Mouse (Mus musculus): ENCODE results near the gene Aasdh.

The Aasdh gene

DNA sequence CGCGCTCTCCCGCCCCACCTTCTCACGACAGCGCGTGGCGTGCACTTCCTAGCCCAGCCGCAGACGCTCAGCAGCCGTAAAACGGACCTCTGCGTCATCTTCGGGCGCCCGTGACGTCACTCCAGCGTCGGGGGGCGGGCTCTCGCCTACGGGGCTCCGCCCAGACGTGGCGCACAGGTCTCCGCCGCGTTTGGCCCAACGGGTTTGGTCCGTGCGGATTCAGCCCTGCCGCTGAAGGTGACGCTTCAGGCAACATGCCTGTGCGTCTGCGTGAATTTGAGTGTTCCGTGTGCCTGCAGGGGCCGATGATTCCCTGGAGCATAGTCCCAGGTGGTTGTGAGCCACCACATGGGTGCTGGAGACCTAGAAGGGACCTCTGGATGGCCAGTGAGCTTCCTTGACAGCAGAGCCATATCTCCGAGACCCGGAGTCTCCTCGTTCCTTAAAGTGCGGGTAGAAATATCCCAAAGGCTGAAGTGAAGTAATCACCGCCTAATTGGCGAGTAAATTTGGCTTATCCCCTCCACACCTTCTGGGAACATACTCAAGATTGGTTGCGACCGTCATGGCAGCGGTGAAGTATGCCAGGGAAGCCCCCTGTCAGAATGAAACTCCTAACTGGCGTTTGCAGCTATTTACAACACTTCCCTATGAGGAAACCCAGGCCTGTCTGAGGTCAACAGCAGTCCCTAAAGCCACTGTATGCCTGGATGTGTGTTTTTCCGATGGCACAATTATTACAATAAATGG lies at the start of gene Aasdh:
TSS of gene Aasdh (minus strand) at position 110 of the 750 bp plus-strand sequence.
- peak; percentile 99 for DNase-seq (ENCODE audit: low spot score)

DNA sequence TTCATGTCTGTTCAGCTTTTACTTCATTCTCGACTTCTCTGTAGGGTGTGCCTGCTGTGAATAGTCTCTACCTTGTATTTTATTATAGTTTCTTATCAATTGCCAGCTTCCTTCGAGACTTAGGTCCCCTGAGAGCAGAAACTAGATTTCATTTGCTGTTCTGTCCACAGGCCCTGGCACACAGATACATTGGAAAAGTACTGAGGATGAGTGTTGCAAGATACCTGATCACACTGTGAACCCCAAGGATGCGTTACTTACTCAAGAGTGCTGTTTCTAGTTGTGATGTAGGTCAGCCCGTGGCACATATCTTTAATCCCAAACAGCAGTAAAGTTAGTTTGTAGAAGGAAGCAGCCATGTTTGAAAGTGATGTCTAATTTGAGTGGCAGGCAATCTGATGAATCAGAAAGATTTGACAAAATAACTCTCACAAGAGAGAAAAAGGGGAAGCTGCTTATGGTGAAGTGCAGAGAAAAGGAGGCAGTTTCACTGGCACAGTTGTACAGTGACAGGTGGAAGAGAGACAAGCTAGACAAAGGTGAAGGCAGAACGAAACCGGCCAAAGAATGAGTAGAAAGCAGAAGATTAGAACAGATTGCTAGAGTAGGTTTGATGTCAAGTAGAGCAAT lies 49.1 kb upstream of the Aasdh start:
- no peak for DNase-seq (ENCODE audit: low spot score)

GRCm38 (mm10) chr5:76953794-76954193 lies 48.5 kb upstream of the Aasdh start:
- no peak for DNase-seq (ENCODE audit: low spot score)

GRCm38 (mm10) chr5:76952112-76953040 lies 47.1 kb upstream of the Aasdh start:
- no peak for DNase-seq (ENCODE audit: low spot score)

DNA sequence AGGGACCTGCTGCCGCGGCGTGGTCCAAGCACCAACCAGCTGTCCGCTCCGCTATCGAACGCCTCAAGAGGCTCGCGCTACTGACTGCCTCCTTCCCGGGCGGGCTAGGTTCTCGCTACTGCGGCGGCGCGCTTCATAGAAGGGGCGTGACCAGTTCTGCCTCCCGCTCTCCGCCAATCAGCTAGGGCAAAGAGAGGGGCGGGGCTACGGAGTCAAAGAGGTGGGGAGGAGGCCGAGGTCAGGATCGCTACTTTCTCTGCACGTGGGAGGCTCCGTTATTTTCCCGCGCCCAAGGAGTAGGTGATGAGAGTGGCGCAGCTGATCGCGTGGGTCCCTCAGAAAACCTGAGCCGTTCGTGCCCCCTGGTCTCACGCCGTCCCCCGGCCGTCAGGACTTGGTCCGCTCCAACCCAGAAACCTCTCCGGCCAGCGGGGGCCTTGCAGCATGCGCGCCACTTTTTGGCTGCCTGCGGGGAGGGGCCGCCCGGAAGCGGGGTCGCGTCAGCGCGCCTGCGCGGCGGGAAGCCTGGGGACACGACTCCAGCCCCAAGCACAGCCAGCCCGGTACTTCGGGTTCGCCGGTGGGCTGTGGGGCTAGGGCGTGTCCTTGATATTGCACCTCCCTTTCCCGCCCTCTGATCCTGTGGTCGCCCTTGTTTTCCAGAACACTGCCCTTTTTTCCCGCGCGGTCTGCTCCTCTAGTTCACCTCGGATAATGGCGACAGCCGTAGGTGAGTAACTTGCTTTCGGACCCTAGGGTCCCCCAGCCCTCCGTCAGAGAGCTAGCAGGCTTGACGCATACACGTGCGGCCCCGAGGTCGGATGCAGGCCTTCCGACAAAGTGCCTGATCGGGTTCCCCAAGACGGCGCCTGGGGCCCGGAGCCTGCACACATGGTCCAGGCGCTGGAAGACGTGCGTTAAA lies 46.1 kb upstream of the Aasdh start, which contains the start of the genes Paics and Ppat:
TSS of gene Paics (plus strand) at position 202 of the 922 bp plus-strand sequence.
TSS of gene Ppat (minus strand) at position 473 of the 922 bp plus-strand sequence.
- DNase-seq (ENCODE audit: low spot score): peak; percentile 99

GRCm38 (mm10) chr5:76950343-76951105 lies 45.2 kb upstream of the Aasdh start:
- no peak for DNase-seq (ENCODE audit: low spot score)

- DNase-seq (ENCODE audit: low spot score): no peak
These were observed 42.4 kb upstream of the Aasdh start for GRCm38 (mm10) chr5:76947758-76948157.

DNA sequence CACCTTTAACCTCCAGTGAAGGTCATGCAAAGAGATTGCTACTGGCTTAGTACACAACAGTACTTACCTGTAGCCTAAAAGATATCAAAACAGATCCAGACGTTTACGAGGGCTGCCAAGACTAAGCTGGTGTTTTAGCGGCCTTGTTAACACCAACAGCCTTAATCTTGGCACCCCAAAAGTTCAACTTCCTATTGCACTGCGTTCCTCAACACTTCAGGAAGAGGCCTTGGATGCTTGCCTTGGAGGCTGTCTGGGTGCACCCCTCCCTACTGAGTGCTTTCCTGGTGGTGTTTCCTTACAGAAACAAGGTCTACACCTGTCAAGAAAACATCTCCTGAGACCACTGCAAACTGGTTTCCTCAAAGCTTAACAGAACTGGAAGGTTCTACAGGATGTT lies 41.8 kb upstream of the Aasdh start:
- no peak for DNase-seq (ENCODE audit: low spot score)

DNA sequence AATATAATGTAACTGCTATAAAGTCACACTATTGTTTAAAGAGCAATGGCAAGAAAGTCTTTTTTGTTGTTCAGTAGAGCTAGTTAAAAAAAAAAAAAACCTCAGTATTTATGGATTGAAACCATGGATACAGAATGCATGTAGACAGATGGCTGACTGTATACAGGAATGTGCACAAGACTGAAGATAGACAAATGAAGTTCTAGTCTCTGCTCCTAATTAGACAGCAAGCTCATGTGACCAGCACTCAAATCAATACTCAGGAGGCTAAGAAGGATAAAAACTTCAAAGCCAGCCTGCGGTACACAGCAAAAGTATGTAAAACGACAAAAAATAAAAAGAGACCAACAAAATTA lies 40.3 kb upstream of the Aasdh start:
- no peak for DNase-seq (ENCODE audit: low spot score)

DNA sequence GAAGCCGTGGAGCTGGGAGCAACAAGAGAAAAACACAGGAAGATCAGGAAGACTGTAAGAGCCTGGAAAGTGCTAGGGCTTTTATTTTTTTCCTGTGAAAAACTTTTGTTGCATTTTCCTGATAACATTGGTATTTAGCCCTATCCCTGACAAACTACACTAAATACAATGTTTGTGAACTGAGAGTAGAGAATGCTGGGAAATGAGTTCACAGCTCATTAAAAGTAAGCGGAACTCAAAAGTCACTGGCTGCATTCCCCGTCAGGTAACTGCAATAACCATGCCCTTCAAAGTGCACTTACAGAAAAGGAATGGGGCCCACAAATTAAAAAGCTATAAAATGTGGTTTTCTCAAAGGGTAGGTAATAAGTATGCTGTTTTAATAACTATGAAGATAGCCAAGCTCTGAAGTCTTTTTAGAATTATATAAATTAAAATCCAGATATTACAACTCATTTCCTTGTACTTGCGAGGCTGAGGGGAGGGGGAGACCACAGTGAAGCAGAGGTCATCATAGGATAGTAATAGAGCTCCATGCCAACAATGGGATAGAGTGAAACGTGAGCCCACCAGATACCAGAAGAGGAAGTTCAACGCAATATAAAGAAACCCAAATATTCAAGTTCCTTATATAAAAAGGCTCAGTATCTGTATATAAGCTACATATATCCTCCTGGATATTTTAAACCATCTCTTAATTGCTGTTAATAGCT lies 39.8 kb upstream of the Aasdh start:
- no peak for DNase-seq (ENCODE audit: low spot score)

- DNase-seq (ENCODE audit: low spot score): no peak
These were observed 37.2 kb upstream of the Aasdh start for GRCm38 (mm10) chr5:76942505-76942904.

DNA sequence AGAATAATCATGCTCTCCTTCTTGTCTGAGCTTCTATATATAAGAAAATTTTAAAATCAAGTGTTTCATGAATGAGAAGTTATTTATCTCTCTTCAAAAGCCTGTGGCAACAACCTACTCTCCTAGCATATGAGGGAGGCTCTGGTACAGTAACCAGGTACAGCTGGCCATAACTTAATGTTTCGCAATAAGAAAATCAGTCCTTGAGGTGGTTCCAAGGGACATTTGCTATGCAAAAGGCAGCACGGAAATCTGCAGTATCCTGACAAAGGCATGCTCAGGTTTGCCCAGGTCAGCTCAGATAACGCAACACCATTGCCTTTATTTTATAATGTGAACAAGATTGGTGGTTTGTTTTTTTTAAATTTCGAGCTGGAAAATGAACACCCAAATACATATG lies 36.7 kb upstream of the Aasdh start:
- DNase-seq (ENCODE audit: low spot score): no peak

DNA sequence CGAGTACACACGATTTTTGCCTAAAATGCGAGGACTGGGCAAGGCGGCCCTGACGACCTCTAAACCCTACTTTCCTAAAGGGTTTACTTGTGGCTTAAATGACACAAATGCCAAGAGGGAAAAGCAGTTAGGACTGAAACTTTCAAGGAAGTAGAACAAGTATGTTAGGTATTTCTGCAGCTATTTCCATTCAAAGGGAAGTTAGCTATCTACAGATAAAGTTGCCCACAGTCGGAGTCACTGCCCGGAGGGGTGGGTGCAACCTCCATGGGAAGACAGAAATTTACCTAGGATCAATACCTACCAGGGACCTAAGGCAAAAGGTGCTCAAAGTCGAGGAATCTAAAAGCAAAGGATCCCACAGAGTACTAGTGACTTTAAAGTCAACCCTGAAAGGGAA lies 34.4 kb upstream of the Aasdh start:
- DNase-seq (ENCODE audit: low spot score): no peak

- no peak for DNase-seq (ENCODE audit: low spot score)
These were observed 24.0 kb upstream of the Aasdh start for GRCm38 (mm10) chr5:76929180-76929877.

DNA sequence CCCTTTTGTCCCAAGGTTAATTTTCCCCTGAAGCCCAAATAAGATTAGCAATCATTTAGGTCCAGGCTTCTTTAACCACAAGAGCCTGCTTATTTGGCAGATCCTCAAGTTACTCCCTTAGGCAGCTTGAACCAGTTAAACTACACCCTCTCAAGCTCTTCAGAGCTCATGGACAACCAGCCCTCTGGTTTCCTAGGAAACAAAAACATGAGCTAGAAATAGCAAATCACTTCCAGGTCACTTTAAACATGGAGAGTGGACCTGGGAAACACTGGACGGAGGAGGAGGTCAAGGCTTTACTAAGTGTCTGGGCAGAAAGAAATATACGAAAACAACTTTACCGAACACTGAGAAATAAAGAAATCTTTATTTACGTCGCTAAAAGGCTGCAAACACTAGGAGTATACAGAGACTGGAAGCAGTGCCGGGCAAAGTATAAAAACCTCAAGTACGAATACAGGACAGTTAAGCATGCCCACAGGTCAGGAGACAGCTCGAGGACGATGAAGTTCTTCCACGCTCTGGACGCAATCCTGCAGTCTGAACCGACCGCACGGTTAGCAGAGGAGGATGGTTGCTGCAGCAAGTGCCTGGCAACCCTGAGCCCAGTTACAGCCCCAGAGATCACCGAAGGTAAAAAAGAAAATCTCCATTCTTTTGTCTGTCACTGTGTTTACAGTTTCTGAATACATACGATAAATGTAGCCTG lies 23.0 kb upstream of the Aasdh start:
- no peak for DNase-seq (ENCODE audit: low spot score)

GRCm38 (mm10) chr5:76924296-76924695 lies 19.0 kb upstream of the Aasdh start:
- DNase-seq (ENCODE audit: low spot score): peak; percentile 11

- DNase-seq (ENCODE audit: low spot score): peak; percentile 75
These were observed 18.1 kb upstream of the Aasdh start for GRCm38 (mm10) chr5:76923428-76923827.

GRCm38 (mm10) chr5:76922833-76923232 lies 17.5 kb upstream of the Aasdh start:
- no peak for DNase-seq (ENCODE audit: low spot score)

DNA sequence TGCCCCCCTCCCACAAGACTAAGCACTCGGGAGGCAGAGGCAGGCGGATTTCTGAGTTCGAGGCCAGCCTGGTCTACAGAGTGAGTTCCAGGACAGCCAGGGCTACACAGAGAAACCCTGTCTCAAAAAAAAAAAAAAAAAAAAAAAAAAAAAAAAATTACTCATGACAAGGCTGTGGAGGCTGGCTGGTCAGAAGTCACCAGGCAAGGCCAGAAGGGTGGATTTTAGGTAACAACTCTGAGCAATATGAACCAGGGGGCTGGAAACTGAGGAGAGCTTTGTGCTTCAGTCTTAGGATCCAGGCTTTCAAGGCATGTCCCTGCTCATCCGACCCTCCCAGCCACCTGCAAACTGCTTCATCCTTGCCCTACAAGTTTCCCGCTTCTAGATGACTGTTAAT lies 7.2 kb upstream of the Aasdh start:
- peak; percentile 27 for DNase-seq (ENCODE audit: low spot score)
